Mouse (Mus musculus): ENCODE results near the gene Srsf3. TPM values are rescaled to one million over a fixed set of nuclear protein-coding genes. Genes with fewer than 3 reads are reported as not detected.
A peak's percentile ranks its signal among the peaks of the same experiment; 100 is the strongest.
"Not testable (repeated sequence)": the region's sequence is repeated elsewhere in the genome, so short reads cannot be mapped to it uniquely, and the experiment has no call there.

Srsf3 gene
- polyA plus RNA-seq, 1 experiment from 2014 or later = 318 TPM

- ATAC-seq (replicated peaks; ENCODE audit: insufficient number of reproducible peaks, insufficient read depth, low FRiP score, low read depth) = no peak
- Histone ChIP-seq H3K4me3 (no peak overlapping the region), H3K27me3 (no peaks in the 10 kb centered on the region), H3K9ac (no peak overlapping the region), H3K27ac (no peak overlapping the region), H3K4me1 (replicated peaks) (peaks cover 32% of the 10 kb centered on the region), H3K36me3 (no peaks in the 10 kb centered on the region), H3K9me3 (replicated peaks) (no peaks in the 10 kb centered on the region), H3K4me2 (no peak overlapping the region)
- 91% methylated on average over 3 of the region's 3 CpGs for WGBS
Observed at GRCm38 (mm10) chr17:29065971-29066370, 33.5 kb downstream of the Srsf3 start.

- not testable (repeated sequence) for H3K36me3 ChIP-seq; ATAC-seq (replicated peaks; ENCODE audit: insufficient number of reproducible peaks, insufficient read depth, low FRiP score, low read depth); H3K27me3 ChIP-seq; H3K4me3 ChIP-seq; H3K4me2 ChIP-seq; H3K27ac ChIP-seq; H3K9me3 ChIP-seq (replicated peaks); H3K9ac ChIP-seq
- H3K4me1 ChIP-seq (replicated peaks) = peaks cover 30% of the 10 kb centered on the region
- WGBS = 68% methylated on average over 3 of the region's 3 CpGs
Observed at GRCm38 (mm10) chr17:29067416-29067815, 35.0 kb downstream of the Srsf3 start.

GRCm38 (mm10) chr17:29067847-29068246, 35.4 kb downstream of the Srsf3 start:
- no peak overlapping the region for H3K27ac ChIP-seq
- H3K36me3 ChIP-seq = no peaks in the 10 kb centered on the region
- no peak overlapping the region for H3K4me2 ChIP-seq
- no peak overlapping the region for H3K4me3 ChIP-seq
- no peak for ATAC-seq (replicated peaks; ENCODE audit: insufficient number of reproducible peaks, insufficient read depth, low FRiP score, low read depth)
- H3K4me1 ChIP-seq (replicated peaks) = peaks cover 30% of the 10 kb centered on the region
- no peak overlapping the region for H3K9ac ChIP-seq
- WGBS = 52% methylated on average over 5 of the region's 5 CpGs
- no peaks in the 10 kb centered on the region for H3K27me3 ChIP-seq
- H3K9me3 ChIP-seq (replicated peaks) = no peaks in the 10 kb centered on the region

GRCm38 (mm10) chr17:29069063-29069462, 36.6 kb downstream of the Srsf3 start:
- Histone ChIP-seq H3K4me1 (replicated peaks) (peaks cover 29% of the 10 kb centered on the region), H3K4me3 (no peak overlapping the region), H3K9ac (no peak overlapping the region), H3K9me3 (replicated peaks) (no peaks in the 10 kb centered on the region), H3K27me3 (no peaks in the 10 kb centered on the region), H3K36me3 (no peaks in the 10 kb centered on the region), H3K27ac (no peak overlapping the region), H3K4me2 (no peak overlapping the region)
- ATAC-seq (replicated peaks; ENCODE audit: insufficient number of reproducible peaks, insufficient read depth, low FRiP score, low read depth) = 0 out of 2 replicates have a peak, but pooled peaks have one; percentile 27
- WGBS = 49% methylated on average over 10 of the region's 10 CpGs

GRCm38 (mm10) chr17:29071820-29072219, 39.4 kb downstream of the Srsf3 start:
- Histone ChIP-seq H3K4me3 (no peak overlapping the region), H3K9ac (no peak overlapping the region), H3K27ac (no peak overlapping the region), H3K36me3 (no peaks in the 10 kb centered on the region), H3K4me1 (replicated peaks) (peaks cover 32% of the 10 kb centered on the region), H3K27me3 (no peaks in the 10 kb centered on the region), H3K9me3 (replicated peaks) (no peaks in the 10 kb centered on the region), H3K4me2 (no peak overlapping the region)
- WGBS = 72% methylated on average over 5 of the region's 5 CpGs
- no peak for ATAC-seq (replicated peaks; ENCODE audit: insufficient number of reproducible peaks, insufficient read depth, low FRiP score, low read depth)

GRCm38 (mm10) chr17:29072701-29073307, 40.4 kb downstream of the Srsf3 start:
- Histone ChIP-seq H3K4me2 (peak overlapping the region; percentile 42), H3K36me3 (no peaks in the 10 kb centered on the region), H3K9ac (no peak overlapping the region; the same call in 1 of the 2 replicates), H3K4me3 (no peak overlapping the region), H3K27me3 (no peaks in the 10 kb centered on the region), H3K9me3 (replicated peaks) (no peaks in the 10 kb centered on the region), H3K27ac (peak overlapping the region; percentile 57), H3K4me1 (replicated peaks) (peaks cover 36% of the 10 kb centered on the region)
- no peak for ATAC-seq (replicated peaks; ENCODE audit: insufficient number of reproducible peaks, insufficient read depth, low FRiP score, low read depth)
- 21% methylated on average over 11 of the region's 11 CpGs for WGBS

GRCm38 (mm10) chr17:29073313-29073712, 40.9 kb downstream of the Srsf3 start:
- Histone ChIP-seq H3K4me1 (replicated peaks) (peaks cover 39% of the 10 kb centered on the region), H3K9ac (no peak overlapping the region; the same call in 1 of the 2 replicates)
- no peak for ATAC-seq (replicated peaks; ENCODE audit: insufficient number of reproducible peaks, insufficient read depth, low FRiP score, low read depth)

GRCm38 (mm10) chr17:29074085-29074484, 41.7 kb downstream of the Srsf3 start:
- ATAC-seq (replicated peaks; ENCODE audit: insufficient number of reproducible peaks, insufficient read depth, low FRiP score, low read depth) = no peak
- Histone ChIP-seq H3K27me3 (no peaks in the 10 kb centered on the region), H3K36me3 (no peaks in the 10 kb centered on the region), H3K9ac (no peak overlapping the region), H3K4me1 (replicated peaks) (peaks cover 42% of the 10 kb centered on the region), H3K4me3 (no peak overlapping the region), H3K4me2 (no peak overlapping the region), H3K27ac (no peak overlapping the region), H3K9me3 (replicated peaks) (no peaks in the 10 kb centered on the region)
- whole genome bisulfite sequencing = 70% methylated on average over 13 of the region's 13 CpGs

More at GRCm38 (mm10) chr17:29073313-29073712, 40.9 kb downstream of the Srsf3 start:
- Histone ChIP-seq H3K27ac (peak overlapping the region; percentile 57), H3K27me3 (no peaks in the 10 kb centered on the region), H3K4me3 (no peak overlapping the region), H3K36me3 (no peaks in the 10 kb centered on the region), H3K4me2 (peak overlapping the region; percentile 42), H3K9me3 (replicated peaks) (no peaks in the 10 kb centered on the region)
- WGBS = 45% methylated on average over 5 of the region's 5 CpGs

- Histone ChIP-seq H3K9ac (no peak overlapping the region), H3K4me1 (replicated peaks) (peaks cover 45% of the 10 kb centered on the region), H3K4me2 (no peak overlapping the region), H3K4me3 (no peak overlapping the region), H3K36me3 (no peaks in the 10 kb centered on the region), H3K27ac (no peak overlapping the region), H3K27me3 (peaks cover 5% of the 10 kb centered on the region), H3K9me3 (replicated peaks) (no peaks in the 10 kb centered on the region)
- no peak for ATAC-seq (replicated peaks; ENCODE audit: insufficient number of reproducible peaks, insufficient read depth, low FRiP score, low read depth)
- 78% methylated on average over 8 of the region's 8 CpGs for WGBS
Observed at GRCm38 (mm10) chr17:29076235-29076634, 43.8 kb downstream of the Srsf3 start.

- Histone ChIP-seq H3K9ac (peak overlapping the region; percentile 48), H3K36me3 (no peaks in the 10 kb centered on the region), H3K4me3 (peak overlapping the region; percentile 42), H3K4me1 (replicated peaks) (peaks cover 40% of the 10 kb centered on the region), H3K4me2 (peak overlapping the region; percentile 68), H3K9me3 (replicated peaks) (no peaks in the 10 kb centered on the region), H3K27ac (peak overlapping the region; percentile 40), H3K27me3 (peaks cover 13% of the 10 kb centered on the region)
- no peak for ATAC-seq (replicated peaks; ENCODE audit: insufficient number of reproducible peaks, insufficient read depth, low FRiP score, low read depth)
- WGBS = 17% methylated on average over 14 of the region's 14 CpGs
Observed at GRCm38 (mm10) chr17:29077786-29078509, 45.5 kb downstream of the Srsf3 start.

- H3K9ac ChIP-seq = peak overlapping the region; percentile 48
- peak overlapping the region; percentile 68 for H3K4me2 ChIP-seq
- H3K4me1 ChIP-seq (replicated peaks) = peaks cover 33% of the 10 kb centered on the region
- peaks cover 13% of the 10 kb centered on the region for H3K27me3 ChIP-seq
- 7% methylated on average over 25 of the region's 25 CpGs for WGBS
- H3K4me3 ChIP-seq = peak overlapping the region; percentile 42
- peak; percentile 70 for ATAC-seq (replicated peaks; ENCODE audit: insufficient number of reproducible peaks, insufficient read depth, low FRiP score, low read depth)
- peak overlapping the region; percentile 40 for H3K27ac ChIP-seq
- no peaks in the 10 kb centered on the region for H3K9me3 ChIP-seq (replicated peaks)
- H3K36me3 ChIP-seq = no peaks in the 10 kb centered on the region
Observed at GRCm38 (mm10) chr17:29078519-29079383, 46.3 kb downstream of the Srsf3 start.

Data from heart, embryonic 15.5 days (tissue).